Mouse (Mus musculus) heart, postnatal 25 days (tissue): ENCODE measurements around the gene Psrc1. TPM values are rescaled to one million over a fixed set of nuclear protein-coding genes. Genes with fewer than 3 reads are reported as not detected.

Source experiments
- DNase-seq: peaks from one replicate; pipeline ENCODE4 v3.0.0; 2022; ENCODE audit warnings: low spot score
- intact Hi-C: fragments of 180-260 bp; cut with DNase I; formaldehyde crosslinking; loops from one replicate; pipeline ENCODE4 v1.15.1; 2025
- total RNA-seq, 2 experiments: library from RNA; stranded (reverse); gene quantifications; 2 replicates each; pipeline ENCODE4 v1.2.3; 2021

The Psrc1 gene
- total RNA-seq, 2 experiments from 2014 or later = 0.16 to 0.45 TPM

- intact Hi-C loops = no loop called here
- no peak for DNase-seq
These were observed 786 bp downstream of the Psrc1 start for GRCm38 (mm10) chr3:108384425-108384824.

GRCm38 (mm10) chr3:108386186-108386585, 2.5 kb downstream of the Psrc1 start:
- no peak for DNase-seq
- intact Hi-C loops = loop anchor here (5.0 kb wide), 2 partner anchors 174 to 224 kb away; partner anchors contain the start of gene Atxn7l2

GRCm38 (mm10) chr3:108389111-108389545, 5.5 kb downstream of the Psrc1 start:
- intact Hi-C loops = loop anchor here (1.0 to 5.0 kb wide), 3 partner anchors 107 to 227 kb away; partner anchors contain the start of gene Atxn7l2
- peak; percentile 80 for DNase-seq

- DNase-seq = no peak
- intact Hi-C loops = no loop called here
These were observed 8.7 kb downstream of the Psrc1 start for GRCm38 (mm10) chr3:108392299-108392698.

GRCm38 (mm10) chr3:108392793-108393192, 9.2 kb downstream of the Psrc1 start:
- no peak for DNase-seq
- intact Hi-C loops = no loop called here

- intact Hi-C loops = no loop called here
- DNase-seq = no peak
These were observed 14.6 kb downstream of the Psrc1 start for GRCm38 (mm10) chr3:108398281-108398680.

GRCm38 (mm10) chr3:108400442-108400841, 16.8 kb downstream of the Psrc1 start:
- intact Hi-C loops = loop anchor here (2.0 to 10.0 kb wide), 3 partner anchors 47 to 364 kb away; partner anchors contain the start of genes Sars and Tmem167b
- DNase-seq = no peak

- DNase-seq = peak; percentile 66
- intact Hi-C loops = loop anchor here (2.0 to 10.0 kb wide), 3 partner anchors 45 to 363 kb away; partner anchors contain the start of genes Sars and Tmem167b
These were observed 18.3 kb downstream of the Psrc1 start for GRCm38 (mm10) chr3:108401692-108402527.

- no peak for DNase-seq
- intact Hi-C loops = loop anchor here (5.0 to 10.0 kb wide), 2 partner anchors 45 to 362 kb away; partner anchors contain the start of gene Sars
These were observed 18.9 kb downstream of the Psrc1 start for GRCm38 (mm10) chr3:108402528-108402920.

- intact Hi-C loops = loop anchor here (10.0 kb wide), 1 partner anchor 359 kb away; no protein-coding TSS in a partner anchor
These were observed 22.1 kb downstream of the Psrc1 start for GRCm38 (mm10) chr3:108405536-108406305.

GRCm38 (mm10) chr3:108406306-108406885, 22.8 kb downstream of the Psrc1 start:
- intact Hi-C loops = loop anchor here (10.0 kb wide), 1 partner anchor 358 kb away; no protein-coding TSS in a partner anchor
- no peak for DNase-seq

More at GRCm38 (mm10) chr3:108405536-108406305, 22.1 kb downstream of the Psrc1 start:
- no peak for DNase-seq

- DNase-seq = no peak
- intact Hi-C loops = loop anchor here (10.0 kb wide), 1 partner anchor 356 kb away; no protein-coding TSS in a partner anchor
These were observed 24.9 kb downstream of the Psrc1 start for GRCm38 (mm10) chr3:108408517-108409008.

GRCm38 (mm10) chr3:108409656-108410358, 26.2 kb downstream of the Psrc1 start:
- no peak for DNase-seq
- intact Hi-C loops = loop anchor here (10.0 kb wide), 1 partner anchor 355 kb away; no protein-coding TSS in a partner anchor

GRCm38 (mm10) chr3:108410359-108410714, 26.7 kb downstream of the Psrc1 start:
- intact Hi-C loops = no loop called here
- no peak for DNase-seq

- intact Hi-C loops = no loop called here
- DNase-seq = no peak
These were observed 27.6 kb downstream of the Psrc1 start for GRCm38 (mm10) chr3:108411026-108411753.

GRCm38 (mm10) chr3:108411754-108412121, 28.1 kb downstream of the Psrc1 start:
- peak; percentile 23 for DNase-seq
- intact Hi-C loops = no loop called here

GRCm38 (mm10) chr3:108413634-108414360, 30.2 kb downstream of the Psrc1 start:
- DNase-seq = no peak
- intact Hi-C loops = no loop called here
